Mouse (Mus musculus) intestine, embryonic 14.5 days (tissue): ENCODE measurements at regions not wholly inside any gene's neighbourhood (a gene's known extent, or its start where the extent isn't known, plus 50 kb on each side); places are given as distances from the start of the nearest gene placed in this dataset.

ENCODE experiments used
- ATAC-seq: fragments of 200-750 bp; cut with Nextera tagmentation; replicated peaks from 2 replicates; pipeline ENCODE4 v1.8.0; 2017; ENCODE audit warnings: low read depth, moderate number of reproducible peaks, moderate TSS enrichment, moderate library complexity; ENCODE audit not compliant: low FRiP score, low TSS enrichment
- DNase-seq: peaks from one replicate; pipeline ENCODE4 v3.0.0-alpha.2; 2018; ENCODE audit warnings: low spot score
- H3K27ac ChIP-seq: fragments of 300-500 bp; sonication (generic); 2 replicates; pipeline ENCODE4 v1.5.1; 2014; ENCODE audit warnings: low read depth, mild to moderate bottlenecking, control low read depth
- H3K27me3 ChIP-seq: fragments of 300-500 bp; sonication (generic); replicated peaks from 2 replicates; pipeline ENCODE4 v1.6.1; 2014; ENCODE audit warnings: low read length, control low read depth; ENCODE audit not compliant: control insufficient read depth, insufficient read depth
- H3K36me3 ChIP-seq: fragments of 300-500 bp; sonication (generic); 2 replicates; pipeline ENCODE4 v1.6.1; 2014; ENCODE audit warnings: low read length, control low read depth; ENCODE audit not compliant: control insufficient read depth, insufficient read depth
- H3K4me1 ChIP-seq: fragments of 300-500 bp; sonication (generic); replicated peaks from 2 replicates; pipeline ENCODE4 v1.6.1; 2014; ENCODE audit warnings: low read length, control low read depth, mixed read lengths; ENCODE audit not compliant: control insufficient read depth, insufficient read depth
- H3K4me2 ChIP-seq: fragments of 300-500 bp; sonication (generic); 2 replicates; pipeline ENCODE4 v1.6.1; 2014; ENCODE audit warnings: low read length
- H3K4me3 ChIP-seq: fragments of 300-500 bp; sonication (generic); 2 replicates; pipeline ENCODE4 v1.5.1; 2014; ENCODE audit warnings: low read depth, low read length, control low read depth, mixed read lengths
- H3K9ac ChIP-seq: fragments of 300-500 bp; sonication (generic); 2 replicates; pipeline ENCODE4 v1.6.1; 2014; ENCODE audit warnings: mild to moderate bottlenecking, low read length
- H3K9me3 ChIP-seq: fragments of 300-500 bp; sonication (generic); 2 replicates; pipeline ENCODE4 v1.6.1; 2016; ENCODE audit warnings: low read length, control low read depth; ENCODE audit not compliant: control insufficient read depth
- WGBS: fragments of 180-500 bp; shearing (Covaris S2); extraction: QIAGEN DNeasy Blood & Tissue Kit; methylation state at CpG from one replicate; pipeline ENCODE4 v1.1.7; 2014; 5-methylcytosine and 5-hydroxymethylcytosine counted together

- Histone ChIP-seq H3K9me3 (no peaks in the 10 kb centered on the region), H3K9ac (no peak overlapping the region), H3K36me3 (no peaks in the 10 kb centered on the region), H3K4me3 (no peak overlapping the region), H3K4me1 (no peaks in the 10 kb centered on the region), H3K27me3 (no peaks in the 10 kb centered on the region), H3K27ac (no peak overlapping the region), H3K4me2 (no peak overlapping the region)
- DNase-seq (no peak), ATAC-seq (no peak)
- WGBS, result 73% methylated on average over 2 of the region's 2 CpGs
Observed at GRCm38 (mm10) chr12:49974591-49975323, 589.8 kb downstream of the Gm43517 start.

- 79% methylated on average over 1 of the region's 1 CpGs for WGBS
- Histone ChIP-seq H3K27ac (no peak overlapping the region), H3K9ac (no peak overlapping the region), H3K36me3 (no peaks in the 10 kb centered on the region), H3K4me3 (no peak overlapping the region), H3K4me2 (no peak overlapping the region), H3K4me1 (no peaks in the 10 kb centered on the region), H3K9me3 (no peaks in the 10 kb centered on the region), H3K27me3 (no peaks in the 10 kb centered on the region)
- no peak for ATAC-seq
- no peak for DNase-seq
Observed at GRCm38 (mm10) chr12:49975553-49975952, 590.6 kb downstream of the Gm43517 start.

GRCm38 (mm10) chr12:49992501-49993079 is 607.6 kb downstream of the Gm43517 start:
- Histone ChIP-seq H3K27me3 (no peaks in the 10 kb centered on the region), H3K9ac (no peak overlapping the region), H3K4me3 (no peak overlapping the region), H3K27ac (no peak overlapping the region), H3K4me2 (no peak overlapping the region), H3K9me3 (no peaks in the 10 kb centered on the region), H3K36me3 (no peaks in the 10 kb centered on the region), H3K4me1 (no peaks in the 10 kb centered on the region)
- WGBS, result 64% methylated on average over 7 of the region's 7 CpGs
- ATAC-seq (no peak), DNase-seq (no peak)

GRCm38 (mm10) chr12:50038808-50039374 is 610.0 kb downstream of the Prkd1 start:
- no peak for ATAC-seq
- no peaks in the 10 kb centered on the region for H3K36me3 ChIP-seq
- no peak for DNase-seq
- no peak overlapping the region for H3K9ac ChIP-seq
- H3K9me3 ChIP-seq, result no peaks in the 10 kb centered on the region
- no peaks in the 10 kb centered on the region for H3K4me1 ChIP-seq
- H3K27ac ChIP-seq, result no peak overlapping the region
- H3K4me2 ChIP-seq, result no peak overlapping the region
- 79% methylated on average over 3 of the region's 3 CpGs for WGBS
- no peaks in the 10 kb centered on the region for H3K27me3 ChIP-seq
- no peak overlapping the region for H3K4me3 ChIP-seq

GRCm38 (mm10) chr12:50061286-50061685 is 587.6 kb downstream of the Prkd1 start:
- H3K27me3 ChIP-seq, result no peaks in the 10 kb centered on the region
- 81% methylated on average over 2 of the region's 2 CpGs for WGBS
- DNase-seq (no peak), ATAC-seq (no peak)
- no peaks in the 10 kb centered on the region for H3K4me1 ChIP-seq
- H3K9me3 ChIP-seq, result no peaks in the 10 kb centered on the region
- no peak overlapping the region for H3K9ac ChIP-seq
- no peak overlapping the region for H3K4me2 ChIP-seq
- H3K4me3 ChIP-seq, result no peak overlapping the region
- H3K27ac ChIP-seq, result no peak overlapping the region
- no peaks in the 10 kb centered on the region for H3K36me3 ChIP-seq

GRCm38 (mm10) chr12:50066394-50066793 is 582.5 kb downstream of the Prkd1 start:
- Histone ChIP-seq H3K4me1 (no peaks in the 10 kb centered on the region), H3K4me3 (no peak overlapping the region), H3K27ac (no peak overlapping the region), H3K36me3 (no peaks in the 10 kb centered on the region), H3K4me2 (no peak overlapping the region), H3K9ac (no peak overlapping the region), H3K27me3 (no peaks in the 10 kb centered on the region), H3K9me3 (no peaks in the 10 kb centered on the region)
- ATAC-seq (no peak), DNase-seq (no peak)
- 92% methylated on average over 4 of the region's 4 CpGs for WGBS

- Histone ChIP-seq H3K9me3 (no peaks in the 10 kb centered on the region), H3K4me3 (no peak overlapping the region), H3K4me2 (no peak overlapping the region), H3K9ac (no peak overlapping the region), H3K36me3 (no peaks in the 10 kb centered on the region), H3K27me3 (no peaks in the 10 kb centered on the region), H3K4me1 (no peaks in the 10 kb centered on the region), H3K27ac (no peak overlapping the region)
- 44% methylated on average over 3 of the region's 3 CpGs for WGBS
- DNase-seq (no peak), ATAC-seq (no peak)
Observed at GRCm38 (mm10) chr12:50071797-50072196, 577.1 kb downstream of the Prkd1 start.

GRCm38 (mm10) chr12:50072359-50072758 is 576.5 kb downstream of the Prkd1 start:
- DNase-seq, result no peak
- ATAC-seq, result no peak
- no peak overlapping the region for H3K9ac ChIP-seq
- WGBS, result 41% methylated on average over 1 of the region's 1 CpGs
- H3K36me3 ChIP-seq, result no peaks in the 10 kb centered on the region
- H3K27me3 ChIP-seq, result no peaks in the 10 kb centered on the region
- H3K4me2 ChIP-seq, result no peak overlapping the region
- H3K4me1 ChIP-seq, result no peaks in the 10 kb centered on the region
- H3K4me3 ChIP-seq, result no peak overlapping the region
- H3K9me3 ChIP-seq, result no peaks in the 10 kb centered on the region
- no peak overlapping the region for H3K27ac ChIP-seq

- Histone ChIP-seq H3K9ac (no peak overlapping the region), H3K27me3 (no peaks in the 10 kb centered on the region), H3K9me3 (no peaks in the 10 kb centered on the region), H3K4me2 (no peak overlapping the region), H3K4me1 (no peaks in the 10 kb centered on the region), H3K36me3 (no peaks in the 10 kb centered on the region), H3K4me3 (no peak overlapping the region), H3K27ac (no peak overlapping the region)
- DNase-seq, result no peak
- no peak for ATAC-seq
- WGBS, result 63% methylated on average over 2 of the region's 2 CpGs
Observed at GRCm38 (mm10) chr12:50073684-50074083, 575.2 kb downstream of the Prkd1 start.
